Mouse (Mus musculus): ENCODE measurements around the gene Gpx4.

Gene Gpx4

DNA sequence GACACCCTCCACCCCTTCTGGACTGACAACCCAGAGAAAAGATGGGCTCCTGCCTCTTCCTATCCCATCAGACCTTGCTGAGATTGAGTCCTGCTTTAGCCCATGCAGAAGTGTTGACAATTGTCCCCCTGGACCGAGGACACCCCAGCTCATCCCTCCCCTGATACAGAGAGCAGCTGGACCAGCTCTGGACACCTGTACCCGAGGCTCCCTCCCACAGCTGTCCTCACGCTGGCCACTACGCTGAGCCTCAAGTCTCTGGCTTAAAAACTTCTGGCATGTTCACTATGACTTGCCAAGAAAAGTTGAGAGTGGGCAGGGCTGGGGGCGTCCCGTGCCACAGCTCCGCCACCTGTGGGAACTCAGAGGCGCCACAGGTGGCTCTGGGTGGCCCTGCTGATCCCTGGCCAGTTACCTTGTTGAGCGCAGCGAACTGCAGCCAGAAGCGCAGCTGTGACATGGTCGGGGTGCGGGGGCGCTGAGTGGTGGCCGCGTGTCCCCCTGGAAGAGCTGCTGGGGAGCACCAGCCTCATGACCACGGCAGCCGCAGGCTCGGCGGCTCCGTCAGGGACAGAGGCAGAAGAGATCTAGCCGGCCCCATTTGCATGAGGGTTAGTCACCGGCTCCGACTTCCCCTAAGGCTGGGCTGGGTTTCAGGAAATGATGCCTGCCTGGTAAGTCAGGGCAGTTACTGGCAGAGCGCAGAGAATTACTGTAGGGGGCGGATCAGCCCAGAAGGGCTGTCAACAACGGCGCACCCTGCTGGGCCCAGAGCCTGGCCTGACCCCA is 28.0 kb downstream of the Gpx4 start:
- peak; percentile 96 for DNase-seq (ENCODE audit: low read depth)

DNA sequence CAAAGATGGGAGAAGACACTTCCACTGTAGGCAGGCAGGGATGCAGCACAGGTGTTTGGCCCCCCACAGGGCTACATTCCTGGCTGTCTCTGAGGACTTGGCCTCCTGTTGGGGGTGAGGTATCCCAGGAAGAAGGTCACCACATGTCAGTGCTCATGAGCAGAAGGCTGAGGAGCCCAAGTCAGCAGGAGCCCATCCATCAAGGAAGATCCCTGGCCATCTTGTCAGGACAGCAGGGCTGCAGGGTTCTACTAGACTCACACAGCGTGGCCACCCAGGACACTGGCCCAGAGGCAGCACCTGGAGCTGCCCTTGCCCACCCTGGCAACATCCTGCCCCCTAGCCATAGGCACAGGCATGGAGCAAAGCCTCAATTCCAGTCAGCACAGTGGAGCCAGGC is 29.0 kb downstream of the Gpx4 start:
- DNase-seq (ENCODE audit: low read depth): no peak

DNA sequence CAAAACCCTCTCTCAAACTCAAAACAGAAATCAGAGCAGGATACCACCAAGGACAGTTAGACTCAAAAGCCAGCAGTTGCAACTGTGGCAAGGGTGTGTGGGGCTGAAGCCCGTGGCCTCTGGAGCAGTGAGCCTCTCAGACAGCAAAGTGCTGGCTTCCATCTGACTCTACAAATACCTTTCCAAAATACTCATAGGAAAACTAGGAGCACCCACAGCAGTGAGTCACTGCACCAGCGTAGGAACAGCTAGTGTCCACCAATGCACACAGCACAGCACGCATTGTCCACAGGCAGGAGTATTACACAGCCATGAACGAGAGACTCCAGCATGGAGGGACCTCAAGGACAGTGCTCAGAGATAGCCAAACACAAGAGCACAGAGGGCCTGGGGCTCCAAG is 29.4 kb downstream of the Gpx4 start:
- DNase-seq (ENCODE audit: low read depth): no peak

DNA sequence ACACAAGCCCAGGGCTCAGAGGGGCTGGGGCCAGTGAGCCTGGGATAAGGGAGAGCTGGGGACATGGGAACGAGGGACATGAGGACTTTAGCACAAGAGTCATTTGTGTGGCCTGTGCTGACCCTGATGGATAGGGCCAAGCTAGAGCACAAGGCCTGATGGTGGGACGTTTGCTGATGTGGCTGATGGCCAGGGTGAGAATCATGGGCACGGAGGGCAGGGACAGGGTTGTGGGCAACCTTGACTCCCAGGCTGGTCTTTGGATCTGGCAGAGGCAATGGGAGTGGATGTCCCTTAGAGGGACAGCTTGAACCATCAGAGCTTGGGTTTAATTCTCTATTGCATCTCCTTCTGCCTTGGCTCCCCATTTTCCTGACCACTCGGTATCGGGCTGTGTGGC is 30.3 kb downstream of the Gpx4 start:
- DNase-seq (ENCODE audit: low read depth): no peak

DNA sequence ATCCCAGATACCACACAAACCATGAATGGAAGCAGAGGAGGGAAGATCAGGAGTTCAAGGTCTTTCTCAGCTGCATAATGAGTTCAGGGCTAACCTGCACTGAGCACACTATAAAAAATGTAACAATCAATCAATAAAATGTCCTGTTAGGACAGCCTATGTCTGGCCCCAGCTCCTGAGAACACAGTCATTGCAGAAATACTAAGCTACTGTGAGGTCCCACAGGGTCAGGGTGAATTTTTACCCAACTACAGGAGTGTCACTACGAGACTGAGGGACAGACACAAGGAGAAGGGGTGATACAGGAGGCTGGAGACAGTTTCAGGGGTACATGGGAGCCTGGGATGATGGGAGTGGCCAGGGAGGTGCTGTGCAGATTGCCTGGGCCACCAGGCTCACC is 31.4 kb downstream of the Gpx4 start:
- DNase-seq (ENCODE audit: low read depth): no peak

DNA sequence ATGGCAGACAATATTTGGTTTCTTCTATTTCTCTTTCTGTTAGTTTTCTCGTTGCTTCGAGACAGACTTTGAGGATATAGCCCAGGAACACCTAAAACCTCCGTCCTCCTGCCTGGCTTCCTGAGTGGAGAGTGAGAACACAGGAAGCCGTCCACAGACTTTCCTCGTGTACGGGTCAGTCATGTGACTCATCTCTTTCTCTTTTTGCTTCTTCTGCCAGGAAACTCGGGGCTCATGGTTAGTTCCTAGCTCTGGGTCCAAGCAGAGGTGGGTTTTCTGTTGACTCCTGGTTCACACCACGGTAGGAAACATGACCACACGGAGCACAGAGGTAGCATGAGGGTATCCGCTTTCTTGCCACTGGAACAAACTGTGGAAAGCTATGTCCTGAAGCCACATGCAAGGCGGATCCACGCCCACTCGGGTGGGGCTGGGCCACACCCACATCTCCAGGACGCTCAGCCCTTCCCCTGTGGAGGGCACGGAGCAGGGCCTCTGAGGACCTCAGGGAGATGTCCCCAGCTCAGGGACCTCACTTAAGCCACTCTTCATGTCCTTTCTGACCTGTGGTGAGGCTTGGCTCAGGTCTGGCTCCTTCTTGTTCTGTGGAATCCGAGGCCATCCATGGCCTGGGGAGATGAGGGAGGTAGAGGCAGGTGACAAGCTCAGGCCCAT is 33.6 kb downstream of the Gpx4 start:
- peak; percentile 51 for DNase-seq (ENCODE audit: low read depth)

DNA sequence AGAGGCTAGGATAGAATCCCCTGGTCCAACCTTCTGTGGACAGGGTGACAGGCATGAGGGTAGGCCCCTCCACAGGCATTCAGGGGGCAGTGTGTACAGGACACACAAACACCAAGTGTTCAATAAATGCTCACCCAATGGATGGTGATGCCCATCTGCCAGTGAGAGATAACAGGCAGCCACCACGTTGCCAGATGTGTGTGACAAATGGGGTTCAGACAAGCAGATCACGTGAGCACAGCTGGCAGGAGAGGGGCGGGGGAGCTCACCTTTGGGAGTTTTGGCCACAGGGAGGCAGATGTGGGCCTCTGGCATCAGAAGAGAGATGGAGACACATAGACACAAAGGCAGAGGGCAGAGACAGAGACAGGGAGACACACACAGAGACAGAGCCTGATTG is 34.1 kb downstream of the Gpx4 start:
- DNase-seq (ENCODE audit: low read depth): no peak

DNA sequence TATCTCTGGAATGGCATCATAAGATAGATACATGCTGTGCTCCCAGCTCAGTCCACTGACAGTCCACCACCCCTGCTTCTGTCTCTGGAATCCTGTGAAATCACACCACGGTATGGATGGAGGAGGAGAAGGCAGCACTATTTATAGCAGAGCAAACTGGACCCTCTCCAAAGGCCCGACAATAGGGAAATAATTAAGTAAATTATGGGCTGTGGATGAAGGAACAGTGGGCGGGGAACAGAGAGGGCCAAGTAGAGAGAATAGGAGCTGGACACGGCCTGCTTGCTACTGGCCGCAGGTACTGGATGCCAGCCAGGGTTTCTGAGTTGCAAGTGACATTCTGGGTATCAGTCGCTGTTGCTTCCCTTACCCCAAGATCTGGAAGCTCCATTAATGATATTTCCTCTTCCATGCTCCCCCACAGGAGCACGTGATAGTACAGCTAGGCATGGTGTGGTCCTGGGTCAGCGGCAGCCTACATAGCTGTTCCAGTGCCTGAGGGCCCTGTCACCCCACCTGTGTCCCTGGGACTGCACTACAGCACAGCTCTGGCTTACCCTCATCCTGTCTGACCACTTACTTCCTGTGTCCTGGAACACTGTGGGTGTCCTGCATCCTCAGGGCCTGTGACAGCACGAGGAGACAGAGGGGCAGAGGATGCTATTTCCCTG is 38.0 kb downstream of the Gpx4 start:
- DNase-seq (ENCODE audit: low read depth): no peak

DNA sequence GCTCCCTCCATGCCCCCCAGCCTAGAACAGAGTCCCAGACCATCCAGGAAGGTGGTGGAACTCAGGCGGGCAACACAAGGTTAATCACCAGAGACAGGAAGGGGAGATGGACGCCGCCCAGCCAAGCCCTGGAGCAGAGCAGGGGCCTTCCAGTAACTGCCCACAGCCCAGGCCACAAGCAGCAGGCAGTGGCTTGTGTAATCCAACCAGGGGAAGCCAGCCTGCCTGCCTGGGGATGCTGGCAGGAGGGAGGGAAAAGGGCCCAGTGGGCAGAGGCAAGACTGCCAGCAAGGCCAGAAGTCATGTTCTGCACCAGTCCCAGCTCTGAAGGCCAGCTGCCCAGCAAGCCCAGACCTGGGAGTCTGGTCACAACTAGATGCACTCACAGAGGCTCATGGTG is 39.9 kb downstream of the Gpx4 start:
- DNase-seq (ENCODE audit: low read depth): peak; percentile 90

DNA sequence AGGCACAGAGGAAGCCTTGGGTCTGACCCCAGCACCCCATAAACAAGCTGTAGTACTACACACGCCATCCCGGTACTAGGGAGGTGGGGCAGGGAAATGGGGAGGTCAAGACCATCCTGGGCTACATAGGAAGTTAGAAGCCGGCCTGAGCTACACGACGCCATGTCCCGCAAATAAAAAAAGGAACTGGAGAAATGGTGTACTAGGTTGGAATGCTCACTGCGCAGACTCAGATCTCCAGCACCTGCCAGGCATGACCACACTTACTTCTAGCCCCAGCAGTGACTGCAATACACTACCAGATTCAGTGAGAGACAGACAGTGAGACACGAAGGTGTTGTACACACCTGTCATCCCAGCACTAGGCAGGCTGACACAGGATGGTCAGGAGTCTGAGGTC is 40.5 kb downstream of the Gpx4 start:
- DNase-seq (ENCODE audit: low read depth): no peak

DNA sequence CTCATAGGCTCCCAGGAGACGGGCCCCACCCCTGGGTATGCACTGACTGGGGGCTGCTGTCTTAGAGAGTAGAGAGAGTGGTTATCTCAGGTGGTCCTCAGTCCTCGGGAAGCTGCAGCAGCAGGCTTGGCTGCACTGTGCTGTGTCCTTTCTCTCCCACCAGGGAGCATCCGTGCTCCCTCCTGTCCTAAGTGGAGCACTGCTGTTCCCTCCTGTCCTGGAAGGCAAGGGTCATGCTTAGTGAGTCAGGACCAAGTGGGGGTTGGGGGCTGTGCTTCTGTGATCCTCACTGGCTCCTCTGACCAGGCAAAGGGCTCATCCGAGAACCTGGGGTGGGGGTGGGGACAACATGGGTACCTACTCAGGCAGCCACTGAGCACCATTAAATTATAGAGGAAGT is 42.2 kb downstream of the Gpx4 start:
- DNase-seq (ENCODE audit: low read depth): no peak

DNA sequence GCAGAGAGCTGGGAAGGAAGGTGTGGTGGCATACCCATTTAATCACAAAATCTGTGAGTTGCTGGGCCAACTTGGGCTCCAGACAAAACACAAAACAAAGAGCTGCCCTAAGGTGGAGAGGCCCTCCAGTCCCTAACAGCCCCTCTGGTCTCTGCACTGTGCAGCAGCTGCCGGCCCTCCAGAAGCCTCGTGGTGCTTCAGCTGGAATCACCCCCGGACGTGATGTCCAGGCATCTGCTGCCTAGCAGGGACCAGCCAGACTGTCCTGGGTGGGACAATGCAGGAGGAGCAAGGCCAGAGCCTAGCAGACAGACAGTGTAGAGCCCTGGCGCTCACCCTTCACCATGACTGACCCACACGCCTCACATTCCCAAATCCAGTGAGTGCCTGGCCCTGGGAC is 44.6 kb downstream of the Gpx4 start:
- no peak for DNase-seq (ENCODE audit: low read depth)

DNA sequence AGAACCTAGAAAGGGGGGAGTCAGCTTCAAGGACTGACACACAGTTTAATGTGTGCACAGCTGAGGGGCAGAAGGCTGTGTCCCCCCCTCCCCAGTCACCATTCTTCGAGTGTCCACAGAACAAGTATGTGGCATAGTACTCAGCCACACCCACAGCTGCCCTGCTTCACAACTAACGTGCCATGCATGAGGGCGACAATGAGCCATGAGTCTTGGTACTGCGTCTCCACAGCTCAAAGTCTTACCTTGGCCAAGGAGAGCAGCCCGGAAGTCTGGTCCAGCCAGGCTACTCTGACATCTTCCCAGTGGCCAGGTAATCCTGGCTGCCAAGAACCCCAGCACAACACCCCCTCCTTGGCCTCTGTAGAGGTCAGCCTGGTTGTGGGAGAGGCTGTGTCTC is 45.7 kb downstream of the Gpx4 start:
- no peak for DNase-seq (ENCODE audit: low read depth)

DNA sequence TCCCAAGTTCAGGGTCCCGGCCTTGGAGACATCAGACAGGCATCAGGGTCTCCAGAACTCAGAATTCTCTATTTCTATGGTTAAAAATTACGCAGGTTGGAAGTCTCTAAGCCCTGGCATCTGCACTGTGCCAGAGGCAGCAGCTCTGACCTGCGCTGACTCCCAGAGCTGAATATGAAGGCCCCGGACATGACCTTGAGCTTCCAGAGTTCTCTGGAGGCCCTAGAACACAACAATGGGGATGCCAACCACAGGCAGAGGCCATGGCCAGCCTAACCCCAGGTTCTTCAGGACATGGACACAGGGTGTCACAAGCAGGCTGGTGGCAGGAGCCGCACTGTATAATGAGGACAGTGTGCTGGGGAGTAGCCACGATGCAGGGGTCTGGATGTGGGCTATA is 47.1 kb downstream of the Gpx4 start:
- DNase-seq (ENCODE audit: low read depth): no peak

DNA sequence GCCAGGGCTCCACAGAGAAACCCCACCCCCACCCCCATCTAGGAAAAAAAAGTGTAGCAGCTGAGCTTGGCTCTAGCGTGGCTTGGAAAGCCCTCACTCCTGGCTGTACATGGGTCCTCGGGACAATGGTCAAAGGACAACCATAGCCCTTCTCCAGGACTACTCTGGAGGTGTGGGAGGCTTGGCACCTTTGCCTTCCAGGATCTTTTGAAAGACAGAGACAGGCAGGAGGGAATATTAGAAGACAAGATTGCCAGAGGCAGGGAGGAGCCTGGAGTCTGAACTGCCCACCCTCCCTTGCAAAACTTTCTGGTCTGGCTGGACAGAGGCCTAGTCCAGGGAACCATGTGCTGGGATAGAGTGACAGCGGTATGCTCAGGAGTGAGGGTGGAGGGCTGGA is 47.7 kb downstream of the Gpx4 start:
- DNase-seq (ENCODE audit: low read depth): no peak

DNA sequence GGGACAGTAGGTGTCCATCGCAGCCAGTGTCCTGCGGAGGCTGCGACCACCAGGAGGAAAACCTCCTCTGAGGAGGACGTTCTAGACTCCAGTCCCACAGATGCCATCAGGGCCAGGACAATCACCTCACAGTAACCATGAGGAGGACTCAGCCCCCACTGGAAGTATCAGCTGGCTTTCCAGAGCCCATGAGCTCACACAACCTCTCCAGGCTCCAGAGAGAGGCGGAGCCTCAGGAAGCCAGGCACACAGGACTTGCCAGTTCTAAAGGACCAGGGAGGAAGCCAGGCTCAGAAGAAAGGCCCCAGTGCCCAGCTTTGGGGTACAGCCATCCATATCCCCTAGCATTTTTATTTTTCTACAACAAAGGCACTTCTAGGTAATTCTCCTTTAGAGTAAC is 48.6 kb downstream of the Gpx4 start:
- no peak for DNase-seq (ENCODE audit: low read depth)

DNA sequence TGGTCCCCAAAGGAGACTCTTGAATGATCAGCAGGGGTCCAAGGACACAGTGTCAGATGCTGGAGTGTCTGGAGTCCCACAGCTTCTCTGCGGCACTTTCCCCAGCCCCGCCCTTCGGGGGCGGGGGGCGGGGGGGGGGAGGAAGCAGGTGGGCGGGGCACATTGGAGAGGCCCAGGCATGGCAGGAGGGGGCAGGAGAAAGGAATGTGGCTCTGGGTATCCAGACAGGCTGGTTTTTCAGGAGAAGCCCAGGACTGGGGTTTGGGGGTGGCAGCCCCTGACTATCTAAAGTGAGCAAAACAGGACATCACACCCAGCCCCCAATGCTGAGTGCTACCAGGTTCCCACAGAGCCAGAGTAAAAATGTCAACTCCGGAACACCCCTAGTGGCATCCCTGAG is 50.3 kb downstream of the Gpx4 start:
- no peak for DNase-seq (ENCODE audit: low read depth)

DNA sequence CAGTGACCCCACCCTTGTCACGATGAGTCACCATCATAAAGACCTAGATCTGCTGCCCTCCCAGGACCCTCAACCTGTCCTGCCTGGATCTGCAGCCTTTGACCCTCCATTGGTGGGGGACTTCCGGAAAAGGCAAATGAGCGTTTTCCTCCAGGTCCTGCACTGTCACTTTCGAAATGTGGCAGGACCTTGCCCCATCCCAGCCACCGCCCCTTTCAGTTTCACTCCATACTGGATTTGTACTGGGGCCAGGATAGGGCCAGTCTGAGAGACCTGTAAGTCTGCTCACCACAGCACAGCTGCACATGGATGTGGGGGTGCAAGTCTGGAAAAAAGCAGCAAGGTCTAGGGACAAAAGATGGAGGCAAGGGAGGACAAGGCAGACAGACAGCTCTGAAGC is 51.7 kb downstream of the Gpx4 start:
- no peak for DNase-seq (ENCODE audit: low read depth)

DNA sequence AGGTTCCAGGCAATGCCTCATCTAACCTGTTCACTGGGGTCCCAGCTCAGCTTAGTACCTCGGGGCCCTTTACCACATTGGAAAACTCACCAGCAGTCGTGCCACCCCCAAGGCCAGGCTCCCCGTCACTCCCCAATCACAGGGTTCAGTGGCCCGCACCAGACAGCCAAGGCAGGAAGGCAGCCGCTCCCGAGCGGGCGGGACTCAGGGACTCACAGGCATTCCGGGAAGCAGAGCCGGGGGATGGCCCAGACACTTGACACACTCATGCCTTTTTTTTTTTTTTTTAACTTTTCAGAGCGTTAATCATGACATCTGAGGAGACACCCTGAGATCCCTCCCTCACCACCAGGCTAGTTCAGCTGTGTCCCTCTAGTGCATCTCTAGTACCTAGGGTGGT is 54.0 kb downstream of the Gpx4 start:
- no peak for DNase-seq (ENCODE audit: low read depth)

DNA sequence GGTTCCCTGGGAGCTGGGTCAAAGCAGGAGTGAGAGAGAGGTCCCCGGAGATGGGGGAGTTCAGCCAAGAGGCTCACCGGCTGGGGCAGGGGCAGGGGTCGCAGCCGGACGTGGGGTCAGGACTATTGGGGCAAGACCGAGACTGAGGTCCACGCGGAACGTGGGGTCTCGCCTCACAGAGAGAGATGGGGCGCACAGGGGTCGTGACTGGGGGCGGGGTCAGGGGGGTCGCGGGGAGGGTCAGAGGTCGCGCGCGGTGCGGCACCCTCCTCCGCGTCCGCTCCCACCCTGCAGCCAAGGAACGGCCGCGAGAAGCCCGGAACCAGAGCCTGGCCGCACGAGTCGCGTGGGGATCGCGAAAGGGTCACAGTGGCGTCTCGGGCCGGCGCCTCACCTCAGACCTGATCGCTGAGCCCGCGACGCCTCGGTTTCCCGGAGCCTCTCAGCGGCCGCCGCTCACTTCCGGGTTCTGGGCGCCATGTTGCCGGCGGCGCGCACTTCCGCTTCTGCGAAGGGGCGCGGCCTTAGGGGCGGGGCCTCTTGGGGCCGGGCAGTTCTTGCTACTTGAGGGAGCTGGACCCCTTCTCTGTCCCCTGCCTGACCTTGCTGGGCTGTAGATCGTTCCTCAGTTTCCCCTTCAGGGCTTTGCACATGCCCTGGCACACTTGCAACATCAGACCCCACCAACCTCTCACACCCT is 55.4 kb downstream of the Gpx4 start:
- DNase-seq (ENCODE audit: low read depth): peak; percentile 84

DNA sequence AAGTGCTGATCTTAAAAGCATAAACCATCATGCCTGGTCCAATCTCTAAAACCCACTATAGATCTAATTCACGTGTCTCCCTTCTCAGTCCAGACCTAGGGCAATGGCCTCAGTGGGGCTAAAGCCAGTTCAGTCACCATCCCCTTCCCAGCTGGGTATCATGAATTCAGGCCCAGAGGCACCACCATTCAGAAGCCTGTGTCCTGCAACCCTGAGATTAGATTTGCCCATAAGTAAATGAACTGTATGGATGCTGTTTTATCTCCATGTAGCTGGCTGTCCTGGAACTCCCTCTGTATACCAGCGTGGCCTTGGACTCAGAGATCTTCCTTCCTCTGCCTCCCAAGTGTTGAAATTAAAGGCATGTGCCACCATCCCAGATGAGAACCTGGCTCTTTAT is 56.1 kb downstream of the Gpx4 start:
- no peak for DNase-seq (ENCODE audit: low read depth)

DNA sequence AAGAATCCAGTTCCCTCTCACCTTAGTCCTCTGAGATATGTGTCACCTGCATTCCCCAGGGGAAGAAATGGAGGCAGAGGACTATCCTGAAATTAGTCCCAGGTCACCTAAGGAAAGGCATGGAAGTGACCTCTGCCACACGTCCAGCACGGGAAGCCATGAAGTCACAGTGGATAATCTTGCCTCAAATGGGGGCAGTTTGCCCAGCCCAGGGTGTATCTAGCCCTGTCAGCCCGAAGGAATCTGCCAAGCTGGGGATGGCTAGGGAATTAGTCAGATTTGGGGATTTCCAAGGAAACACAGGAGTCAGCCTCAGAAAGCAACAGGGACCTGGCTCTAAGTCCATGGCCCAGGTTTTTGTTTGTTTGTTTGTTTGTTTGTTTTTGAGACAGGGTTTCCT is 57.2 kb downstream of the Gpx4 start:
- DNase-seq (ENCODE audit: low read depth): no peak

DNA sequence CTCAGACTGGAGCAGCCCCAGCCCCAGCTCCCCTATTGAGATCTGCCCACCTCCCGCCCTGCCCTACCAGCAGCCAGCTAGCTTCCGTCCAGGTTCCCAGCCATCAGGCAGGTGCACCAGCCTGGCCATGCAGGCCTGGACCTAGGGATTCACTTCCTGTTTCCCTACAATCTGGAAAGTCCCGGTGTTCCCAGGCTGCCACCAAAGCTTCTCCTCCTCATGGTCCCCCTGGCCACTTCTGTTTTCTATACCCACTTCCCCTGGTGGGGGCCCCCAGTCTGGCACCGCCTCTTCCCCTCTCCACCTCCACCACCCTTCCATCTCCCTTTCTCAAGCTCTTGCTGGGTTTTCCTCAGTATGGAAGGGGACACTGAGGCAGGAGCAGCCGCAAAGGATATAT is 58.5 kb downstream of the Gpx4 start, which contains the start of gene Sbno2:
Gene Sbno2 (minus strand): TSS at position 112 of the 400 bp plus-strand sequence.
- no peak for DNase-seq (ENCODE audit: low read depth)

Data from 416B (cell line).